Mouse (Mus musculus) liver, embryonic 13.5 days (tissue): ENCODE measurements around the gene Cntrob. TPM values are rescaled to one million over a fixed set of nuclear protein-coding genes. Genes with fewer than 3 reads are reported as not detected.
A peak's percentile ranks its signal among the peaks of the same experiment; 100 is the strongest.
"Not testable (repeated sequence)": the region's sequence is repeated elsewhere in the genome, so short reads cannot be mapped to it uniquely, and the experiment has no call there.

Experiments used
- ATAC-seq: fragments of 200-750 bp; cut with Nextera tagmentation; 2 replicates; pipeline ENCODE4 v1.8.0; 2017; ENCODE audit warnings: low read depth, mild to moderate bottlenecking, moderate number of reproducible peaks, moderate library complexity
- DNase-seq: peaks from one replicate; pipeline ENCODE4 v3.0.0; 2022
- H3K27ac ChIP-seq: fragments of 300-500 bp; sonication (generic); 2 replicates; pipeline ENCODE4 v1.5.1; 2015; ENCODE audit warnings: moderate library complexity, mild to moderate bottlenecking, inconsistent platforms
- H3K27me3 ChIP-seq: fragments of 300-500 bp; sonication (generic); 2 replicates; pipeline ENCODE4 v1.6.1; 2015; ENCODE audit warnings: mild to moderate bottlenecking, inconsistent platforms
- H3K36me3 ChIP-seq: fragments of 300-500 bp; sonication (generic); 2 replicates; pipeline ENCODE4 v1.6.1; 2015; ENCODE audit warnings: mild to moderate bottlenecking, inconsistent platforms
- H3K4me1 ChIP-seq: fragments of 300-500 bp; sonication (generic); replicated peaks from 2 replicates; pipeline ENCODE4 v1.6.1; 2015; ENCODE audit warnings: inconsistent platforms
- H3K4me2 ChIP-seq: fragments of 300-500 bp; sonication (generic); 2 replicates; pipeline ENCODE4 v1.6.1; 2015; ENCODE audit warnings: inconsistent platforms, mild to moderate bottlenecking, moderate library complexity
- H3K4me3 ChIP-seq: fragments of 300-500 bp; sonication (generic); replicated peaks from 2 replicates; pipeline ENCODE4 v1.5.1; 2015; ENCODE audit warnings: mild to moderate bottlenecking, inconsistent platforms
- H3K9ac ChIP-seq: fragments of 300-500 bp; sonication (generic); 2 replicates; pipeline ENCODE4 v1.6.1; 2015; ENCODE audit warnings: mild to moderate bottlenecking, inconsistent platforms
- H3K9me3 ChIP-seq: fragments of 300-500 bp; sonication (generic); replicated peaks from 2 replicates; pipeline ENCODE4 v1.6.1; 2016; ENCODE audit warnings: inconsistent platforms
- WGBS: fragments of 180-500 bp; shearing (Covaris S2); methylation state at CpG from one replicate; pipeline ENCODE4 v1.1.7; 2015; ENCODE audit not compliant: insufficient replicate concordance; 5-methylcytosine and 5-hydroxymethylcytosine counted together
- polyA plus RNA-seq: library from polyadenylated mRNA; unstranded; fragments of >200 nt; fragmentation: Nextera tagmentation; extraction: Ambion mirVana; gene quantifications from 2 replicates; pipeline ENCODE4 v1.2.1, GENCODE M21; 2015

Gene Cntrob
- polyA plus RNA-seq, 1 experiment from 2014 or later: 10.1 TPM

DNA sequence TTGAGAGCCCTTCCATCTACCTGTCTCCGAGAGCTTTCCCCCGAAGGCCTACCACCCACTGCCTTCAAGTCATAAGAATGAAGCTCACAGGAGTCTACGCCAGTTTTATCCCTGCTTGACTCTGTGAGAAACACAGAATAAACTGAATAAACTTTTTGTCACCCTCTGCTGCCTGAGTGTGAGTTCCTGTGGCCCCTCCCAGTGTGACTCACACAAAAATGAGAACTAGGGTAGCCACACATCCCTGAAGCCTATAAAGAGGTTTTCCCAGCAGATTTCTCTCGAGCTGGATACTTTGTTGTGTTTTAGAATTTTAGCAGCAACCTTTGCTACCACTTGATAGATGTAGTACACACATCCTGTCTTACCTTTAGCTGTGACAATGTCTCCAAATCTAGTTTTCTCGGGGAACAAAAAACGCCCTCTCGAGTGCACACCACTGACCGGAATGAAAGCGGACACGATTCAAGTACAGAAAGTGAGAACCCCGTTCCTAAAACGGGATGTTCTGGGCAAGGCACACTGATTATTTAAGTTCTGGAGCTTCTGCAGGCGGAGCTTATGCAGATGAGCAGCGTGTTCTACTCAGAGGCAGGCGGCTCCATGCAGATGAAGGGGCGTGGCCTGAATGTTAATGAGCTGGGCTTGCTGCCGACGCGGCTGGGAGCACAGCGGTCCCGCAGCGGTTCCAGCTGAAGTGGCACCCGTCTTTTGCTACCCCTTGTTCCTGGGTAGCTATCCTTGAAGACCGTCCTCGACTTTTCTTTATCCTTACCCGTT, 2.2 kb upstream of the Cntrob start, which contains the start of gene Kcnab3:
TSS of gene Kcnab3 (plus strand) at position 631 of the 780 bp plus-strand sequence.
- peak within 1 kb of the TSS; percentile 90 for H3K4me2 ChIP-seq
- H3K9me3 ChIP-seq: no peaks in the 10 kb centered on the region
- H3K9ac ChIP-seq: peak within 1 kb of the TSS; percentile 82
- H3K36me3 ChIP-seq: no peaks in the 10 kb centered on the region
- peak within 1 kb of the TSS; percentile 69 for H3K4me3 ChIP-seq
- peak within 1 kb of the TSS; percentile 69 for H3K27ac ChIP-seq
- H3K4me1 ChIP-seq: peaks cover 54% of the 10 kb centered on the region
- 9% methylated on average over 26 of the region's 26 CpGs for WGBS
- ATAC-seq (peak; percentile 66), DNase-seq (peak; percentile 88)
- H3K27me3 ChIP-seq: peaks cover 46% of the 10 kb centered on the region

GRCm38 (mm10) chr11:69324749-69325148, 1.2 kb upstream of the Cntrob start:
- H3K4me2 ChIP-seq: peak overlapping the region; percentile 90
- H3K27ac ChIP-seq: peak overlapping the region; percentile 69
- WGBS: 61% methylated on average over 6 of the region's 6 CpGs
- H3K9me3 ChIP-seq: no peaks in the 10 kb centered on the region
- H3K36me3 ChIP-seq: peaks cover under 1% of the 10 kb centered on the region; the same call in 1 of the 2 replicates
- H3K4me3 ChIP-seq: peak overlapping the region; percentile 69
- H3K27me3 ChIP-seq: peaks cover 36% of the 10 kb centered on the region
- DNase-seq: no peak
- no peak for ATAC-seq
- H3K9ac ChIP-seq: peak overlapping the region; percentile 82
- H3K4me1 ChIP-seq: peaks cover 55% of the 10 kb centered on the region

DNA sequence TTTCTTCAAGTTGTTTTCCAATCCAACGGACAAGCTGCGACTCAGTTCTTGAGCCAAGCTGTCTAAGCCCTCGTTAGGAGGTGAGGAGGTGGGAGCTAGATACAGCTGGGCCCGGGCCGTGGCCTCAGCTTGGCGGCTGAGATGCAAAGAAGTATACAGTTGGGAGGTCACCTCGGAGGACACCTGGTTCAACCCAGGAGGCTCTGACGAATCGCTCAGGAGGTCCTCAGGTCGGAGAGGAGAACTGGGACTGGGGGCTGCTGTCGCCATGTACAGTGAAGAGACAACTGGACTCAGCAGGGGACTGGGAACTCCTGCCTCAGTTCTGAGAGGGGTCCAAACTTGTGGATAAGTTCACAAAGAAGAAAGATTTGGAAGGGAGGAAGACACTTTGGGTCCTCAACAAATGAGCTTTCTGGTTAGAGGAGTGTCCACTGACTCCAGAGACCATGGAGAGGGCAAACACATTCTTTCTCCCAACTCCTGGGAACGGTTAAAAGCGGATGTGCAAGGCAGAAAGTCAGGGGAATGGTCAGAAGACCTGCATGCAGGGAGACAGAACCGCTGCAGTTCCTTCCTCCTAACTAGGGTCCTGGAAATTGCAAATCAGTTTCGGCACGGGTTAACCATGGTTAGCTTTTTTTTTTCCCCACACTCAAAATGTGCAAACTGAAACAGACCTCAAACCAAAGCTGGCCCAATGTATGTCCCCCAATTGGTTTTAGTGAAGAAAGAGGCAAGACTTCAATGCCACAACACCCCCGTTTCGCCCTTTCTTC, 693 bp downstream of the Cntrob start:
- H3K27ac ChIP-seq: peak overlapping the region; percentile 88
- H3K9ac ChIP-seq: peak overlapping the region; percentile 89
- 27% methylated on average over 18 of the region's 18 CpGs for WGBS
- peak overlapping the region; percentile 79 for H3K4me2 ChIP-seq
- H3K4me3 ChIP-seq: peak overlapping the region; percentile 69
- ATAC-seq: no peak
- H3K36me3 ChIP-seq: peaks cover 19% of the 10 kb centered on the region
- no peak for DNase-seq
- H3K4me1 ChIP-seq: peaks cover 55% of the 10 kb centered on the region
- H3K27me3 ChIP-seq: peaks cover 17% of the 10 kb centered on the region
- no peaks in the 10 kb centered on the region for H3K9me3 ChIP-seq

- Histone ChIP-seq H3K36me3 (peaks cover 27% of the 10 kb centered on the region), H3K27me3 (peaks cover 8% of the 10 kb centered on the region), H3K4me2 (peak overlapping the region; percentile 79), H3K4me1 (peaks cover 52% of the 10 kb centered on the region), H3K4me3 (peak overlapping the region; percentile 69), H3K9me3 (no peaks in the 10 kb centered on the region), H3K9ac (peak overlapping the region; percentile 89), H3K27ac (no peak overlapping the region)
- WGBS: 77% methylated on average over 6 of the region's 6 CpGs
- DNase-seq (no peak), ATAC-seq (no peak)
Measured at GRCm38 (mm10) chr11:69322010-69322409, 1.6 kb downstream of the Cntrob start.

DNA sequence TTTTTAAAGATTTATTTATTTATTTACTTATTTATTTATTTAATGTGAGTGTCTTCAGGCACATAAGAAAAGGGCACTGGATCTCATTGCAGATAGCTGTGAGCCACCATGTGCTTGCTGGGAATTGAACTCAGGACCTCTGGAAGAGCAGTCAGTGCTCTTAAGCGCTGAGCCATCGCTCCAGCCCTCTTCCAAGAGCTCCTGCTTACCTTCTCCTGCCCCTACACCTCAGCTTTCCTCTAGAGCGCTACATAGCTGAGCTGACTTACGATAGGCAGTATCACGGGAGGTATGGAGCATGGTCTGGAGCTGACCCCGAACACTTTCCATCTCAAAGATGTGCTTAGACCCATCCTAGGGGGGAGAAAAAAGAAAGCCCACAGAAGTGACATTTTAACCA, 2.0 kb downstream of the Cntrob start:
- no peaks in the 10 kb centered on the region for H3K9me3 ChIP-seq
- H3K4me2 ChIP-seq: peak overlapping the region; percentile 79; the same call in 1 of the 2 replicates
- H3K27ac ChIP-seq: no peak overlapping the region
- no peak overlapping the region for H3K9ac ChIP-seq
- DNase-seq: no peak
- peaks cover 29% of the 10 kb centered on the region for H3K36me3 ChIP-seq
- 94% methylated on average over 6 of the region's 6 CpGs for WGBS
- H3K4me3 ChIP-seq: no peak overlapping the region
- no peak for ATAC-seq
- peaks cover 4% of the 10 kb centered on the region for H3K27me3 ChIP-seq
- peaks cover 48% of the 10 kb centered on the region for H3K4me1 ChIP-seq

- H3K27ac ChIP-seq, H3K4me3 ChIP-seq, H3K27me3 ChIP-seq, H3K9me3 ChIP-seq, ATAC-seq, H3K9ac ChIP-seq, H3K4me2 ChIP-seq, DNase-seq: not testable (repeated sequence)
- H3K36me3 ChIP-seq: peaks cover 47% of the 10 kb centered on the region
- WGBS: 73% methylated on average over 3 of the region's 3 CpGs
- H3K4me1 ChIP-seq: peaks cover 26% of the 10 kb centered on the region
Measured at GRCm38 (mm10) chr11:69318000-69318399, 5.6 kb downstream of the Cntrob start.

- H3K4me2 ChIP-seq: no peak overlapping the region
- 85% methylated on average over 6 of the region's 6 CpGs for WGBS
- no peak overlapping the region for H3K9ac ChIP-seq
- DNase-seq (no peak), ATAC-seq (no peak)
- H3K27me3 ChIP-seq: no peaks in the 10 kb centered on the region
- H3K27ac ChIP-seq: no peak overlapping the region
- peaks cover 10% of the 10 kb centered on the region; the same call in 1 of the 2 replicates for H3K4me1 ChIP-seq
- H3K36me3 ChIP-seq: peaks cover 51% of the 10 kb centered on the region
- H3K4me3 ChIP-seq: no peak overlapping the region
- no peaks in the 10 kb centered on the region for H3K9me3 ChIP-seq
Measured at GRCm38 (mm10) chr11:69316361-69316760, 7.2 kb downstream of the Cntrob start.

GRCm38 (mm10) chr11:69311266-69311665, 12.3 kb downstream of the Cntrob start:
- Histone ChIP-seq H3K36me3 (peaks cover 71% of the 10 kb centered on the region), H3K27me3 (no peaks in the 10 kb centered on the region), H3K9me3 (no peaks in the 10 kb centered on the region), H3K4me2 (no peak overlapping the region), H3K27ac (no peak overlapping the region), H3K4me1 (peaks cover 8% of the 10 kb centered on the region), H3K4me3 (no peak overlapping the region), H3K9ac (no peak overlapping the region)
- DNase-seq (no peak), ATAC-seq (no peak)
- WGBS: 88% methylated on average over 7 of the region's 7 CpGs

- no peak for DNase-seq
- Histone ChIP-seq H3K4me3 (no peak overlapping the region), H3K36me3 (peaks cover 85% of the 10 kb centered on the region), H3K27ac (no peak overlapping the region), H3K9ac (no peak overlapping the region), H3K9me3 (no peaks in the 10 kb centered on the region), H3K4me2 (no peak overlapping the region), H3K27me3 (no peaks in the 10 kb centered on the region), H3K4me1 (peaks cover 12% of the 10 kb centered on the region)
- ATAC-seq: no peak
- 65% methylated on average over 2 of the region's 2 CpGs for WGBS
Measured at GRCm38 (mm10) chr11:69306039-69306438, 17.5 kb downstream of the Cntrob start.

GRCm38 (mm10) chr11:69305291-69305690, 18.3 kb downstream of the Cntrob start:
- peaks cover 12% of the 10 kb centered on the region for H3K4me1 ChIP-seq
- 84% methylated on average over 9 of the region's 9 CpGs for WGBS
- DNase-seq (no peak), ATAC-seq (no peak)
- no peak overlapping the region for H3K9ac ChIP-seq
- no peak overlapping the region for H3K27ac ChIP-seq
- H3K36me3 ChIP-seq: peaks cover 81% of the 10 kb centered on the region
- H3K27me3 ChIP-seq: no peaks in the 10 kb centered on the region
- H3K9me3 ChIP-seq: no peaks in the 10 kb centered on the region
- no peak overlapping the region for H3K4me2 ChIP-seq
- H3K4me3 ChIP-seq: no peak overlapping the region

- no peak overlapping the region for H3K4me3 ChIP-seq
- H3K4me1 ChIP-seq: peaks cover 12% of the 10 kb centered on the region
- no peaks in the 10 kb centered on the region for H3K27me3 ChIP-seq
- H3K36me3 ChIP-seq: peaks cover 66% of the 10 kb centered on the region
- H3K9ac ChIP-seq: no peak overlapping the region
- DNase-seq (no peak), ATAC-seq (no peak)
- WGBS: 77% methylated on average over 7 of the region's 7 CpGs
- H3K9me3 ChIP-seq: no peaks in the 10 kb centered on the region
- H3K27ac ChIP-seq: no peak overlapping the region
- H3K4me2 ChIP-seq: no peak overlapping the region
Measured at GRCm38 (mm10) chr11:69302817-69303216, 20.8 kb downstream of the Cntrob start.
